Mouse (Mus musculus) left cerebral cortex, adult 11 months (tissue): ENCODE results near the gene Lamc1.

ENCODE experiments used
- DNase-seq: peaks from one replicate; pipeline ENCODE4 v3.0.0; 2022; ENCODE audit warnings: low spot score

Gene Lamc1

GRCm38 (mm10) chr1:153259752-153260300, 72.8 kb downstream of the Lamc1 start:
- no peak for DNase-seq

- DNase-seq = no peak
Measured at GRCm38 (mm10) chr1:153252540-153253210, 79.9 kb downstream of the Lamc1 start.

- no peak for DNase-seq
Measured at GRCm38 (mm10) chr1:153251590-153252206, 80.9 kb downstream of the Lamc1 start.

DNA sequence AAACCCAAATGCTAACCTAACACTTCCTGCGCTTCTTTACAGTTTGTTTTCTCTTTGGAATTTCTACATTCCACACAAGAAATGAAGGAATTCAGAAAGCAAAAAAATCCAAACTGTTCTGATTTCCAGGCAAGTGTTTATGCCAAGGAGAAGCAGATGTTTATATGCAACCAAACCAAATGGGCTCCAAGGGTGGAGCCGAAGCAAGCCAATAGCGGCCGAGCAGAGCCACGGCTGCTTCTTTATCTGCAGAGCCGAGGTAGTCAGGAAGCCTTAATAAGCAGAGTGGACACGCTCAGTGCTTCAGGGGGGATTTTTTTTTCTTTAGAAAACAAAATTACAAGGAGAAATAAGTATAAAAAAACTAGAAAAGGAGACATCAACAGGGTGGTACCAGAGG, 91.2 kb downstream of the Lamc1 start:
- DNase-seq = no peak

GRCm38 (mm10) chr1:153235576-153235975, 97.0 kb downstream of the Lamc1 start:
- no peak for DNase-seq

GRCm38 (mm10) chr1:153231681-153232080, 100.9 kb downstream of the Lamc1 start:
- no peak for DNase-seq

- no peak for DNase-seq
Measured at GRCm38 (mm10) chr1:153227916-153228315, 104.7 kb downstream of the Lamc1 start.

- DNase-seq = no peak
Measured at GRCm38 (mm10) chr1:153227096-153227495, 105.5 kb downstream of the Lamc1 start.

DNA sequence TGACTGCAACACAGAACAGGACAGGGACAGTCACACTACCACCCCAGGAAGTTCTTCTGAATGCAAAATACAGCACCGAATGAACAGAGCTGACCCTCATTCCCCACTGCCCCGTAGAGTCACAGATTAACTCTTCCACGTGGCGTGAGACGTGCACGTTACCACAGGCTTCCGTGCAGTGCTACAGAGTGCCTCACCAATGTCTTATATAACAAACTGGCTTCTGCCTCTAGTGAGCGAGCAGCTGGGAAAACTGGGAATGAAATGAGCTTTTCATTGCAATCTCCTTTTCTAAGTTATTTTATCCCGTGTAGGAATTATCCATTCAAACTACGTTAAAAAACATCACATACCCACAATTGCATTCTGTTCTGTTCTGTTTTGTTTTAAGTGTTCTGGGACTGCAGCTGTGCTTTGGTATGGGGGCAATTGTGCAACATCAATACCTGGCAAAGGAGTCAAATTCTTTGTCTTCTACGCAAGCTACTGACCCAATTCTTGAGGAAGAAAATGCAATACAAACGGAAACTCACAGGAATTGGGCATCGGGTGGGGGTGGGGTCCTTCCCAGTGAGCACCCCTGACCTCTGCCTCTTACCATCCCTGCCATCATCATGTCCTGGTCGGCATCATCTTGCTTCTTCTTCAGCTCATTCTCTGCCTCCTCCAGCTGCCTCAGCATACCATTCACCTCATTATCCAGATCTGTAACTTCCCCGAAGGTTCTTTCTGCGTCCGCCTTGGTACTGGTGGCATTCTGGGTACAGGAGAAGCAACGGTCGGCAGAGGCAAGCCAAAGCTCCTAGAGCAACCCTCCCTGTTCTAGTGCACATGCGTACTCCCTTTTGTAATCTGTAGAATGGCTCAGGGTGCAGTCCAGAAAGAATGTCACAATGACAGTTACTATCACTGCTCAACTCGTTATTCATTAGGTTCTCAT, 106.5 kb downstream of the Lamc1 start:
- DNase-seq = peak; percentile 18

DNA sequence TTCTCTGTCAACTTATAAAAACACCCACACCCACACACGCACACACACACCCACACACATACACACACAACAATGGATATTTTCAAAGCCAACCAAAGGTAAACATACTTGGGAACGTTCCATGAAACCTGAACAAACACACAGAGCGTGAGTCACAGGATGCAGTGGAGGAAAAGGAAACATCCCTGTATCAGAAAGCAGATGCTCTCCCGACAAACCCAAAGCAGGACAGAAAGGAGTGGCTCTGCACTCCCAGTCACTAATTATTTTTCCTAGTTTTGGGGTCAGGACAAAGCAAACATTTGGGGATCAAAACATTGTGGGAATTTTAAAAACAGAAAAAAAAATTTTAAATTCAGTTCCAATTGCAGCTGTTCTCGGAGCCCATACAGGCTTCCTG, 108.3 kb downstream of the Lamc1 start:
- no peak for DNase-seq

- no peak for DNase-seq
Measured at GRCm38 (mm10) chr1:153219376-153219775, 113.2 kb downstream of the Lamc1 start.

- no peak for DNase-seq
Measured at GRCm38 (mm10) chr1:153216516-153216915, 116.1 kb downstream of the Lamc1 start.

GRCm38 (mm10) chr1:153215676-153216075, 116.9 kb downstream of the Lamc1 start:
- DNase-seq = no peak

DNA sequence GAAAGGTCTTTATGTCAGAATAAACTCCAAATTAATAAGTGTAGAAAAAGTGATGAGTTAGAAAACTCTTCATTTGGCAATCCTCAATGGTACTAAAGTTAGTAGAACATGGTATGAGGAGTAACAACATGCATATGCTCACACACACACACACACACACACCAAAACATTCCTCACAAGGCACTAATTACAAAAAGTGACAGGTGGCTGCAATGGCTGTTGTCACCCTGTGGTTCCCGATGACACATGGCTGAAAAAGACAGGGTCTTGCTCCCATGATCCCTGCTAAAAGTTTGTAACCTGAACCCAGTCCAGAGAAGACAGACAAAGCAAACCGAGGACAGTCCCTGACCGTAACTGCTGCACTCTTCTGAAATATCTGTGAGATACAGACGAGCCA, 121.6 kb downstream of the Lamc1 start:
- no peak for DNase-seq

GRCm38 (mm10) chr1:153210198-153210597, 122.4 kb downstream of the Lamc1 start:
- no peak for DNase-seq

DNA sequence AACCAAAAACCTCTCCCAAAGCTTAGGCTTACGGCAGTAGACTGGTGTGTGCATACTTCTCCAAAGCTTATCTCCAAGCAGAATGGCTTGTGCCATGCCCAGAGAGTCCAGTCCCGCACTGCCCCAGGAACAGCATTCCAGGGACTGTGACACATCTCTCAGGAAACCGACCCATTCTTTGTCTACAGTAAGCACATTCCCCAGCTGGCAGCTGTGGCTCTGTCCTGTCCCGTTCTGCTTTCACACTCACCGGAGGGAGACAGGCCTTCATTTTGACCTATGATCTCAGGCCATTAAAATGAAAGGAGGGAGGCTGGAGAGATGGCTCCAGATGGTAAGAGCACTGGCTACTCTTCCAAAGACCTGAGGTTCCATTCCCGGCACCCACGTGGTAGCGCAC, 130.4 kb downstream of the Lamc1 start:
- no peak for DNase-seq

GRCm38 (mm10) chr1:153201448-153201847, 131.1 kb downstream of the Lamc1 start:
- DNase-seq = no peak

DNA sequence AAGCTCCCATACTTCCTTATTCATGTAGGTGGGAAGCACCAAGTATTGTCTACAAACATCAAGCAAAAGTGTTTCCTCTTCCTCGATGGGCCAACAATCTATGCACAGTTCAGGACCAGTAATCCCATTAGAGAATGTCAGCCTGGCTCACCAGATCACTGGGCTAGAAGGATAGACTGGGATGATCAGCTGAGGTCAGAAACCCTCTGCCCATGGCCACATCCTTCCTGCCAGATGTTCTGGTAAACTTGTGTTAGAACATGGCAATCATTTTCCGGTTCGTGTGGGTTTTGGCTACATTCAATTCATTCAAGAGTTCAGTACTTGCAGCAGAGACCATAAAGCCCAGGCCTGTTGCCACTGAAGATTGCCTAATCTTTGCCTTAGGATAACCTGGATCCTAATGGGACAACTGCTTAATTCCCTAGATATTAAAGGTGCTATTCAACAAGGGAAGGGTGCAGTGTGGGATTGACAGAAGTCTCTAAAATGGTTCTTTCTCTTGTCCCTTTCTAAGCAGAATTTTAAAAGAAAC, 135.2 kb downstream of the Lamc1 start:
- DNase-seq = no peak

DNA sequence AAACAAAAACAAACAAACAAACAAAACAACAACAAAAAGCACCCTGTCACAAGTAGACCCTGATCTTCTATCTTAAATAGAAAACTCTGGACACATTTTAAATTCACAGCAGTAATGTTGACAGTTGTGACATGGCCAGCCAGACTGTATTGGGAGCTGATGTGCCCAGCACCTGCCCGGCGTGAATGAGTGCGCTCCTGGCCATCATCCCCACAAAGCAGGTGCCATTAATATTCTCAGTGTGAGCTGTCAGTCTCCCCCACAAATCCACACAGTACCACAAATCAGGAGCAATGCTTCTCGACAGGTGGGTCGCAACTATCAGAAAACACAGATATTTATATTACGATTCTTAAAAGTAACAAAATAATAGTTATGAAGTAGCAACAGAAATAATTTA, 139.6 kb downstream of the Lamc1 start:
- no peak for DNase-seq

- no peak for DNase-seq
Measured at GRCm38 (mm10) chr1:153192379-153192778, 140.2 kb downstream of the Lamc1 start.

DNA sequence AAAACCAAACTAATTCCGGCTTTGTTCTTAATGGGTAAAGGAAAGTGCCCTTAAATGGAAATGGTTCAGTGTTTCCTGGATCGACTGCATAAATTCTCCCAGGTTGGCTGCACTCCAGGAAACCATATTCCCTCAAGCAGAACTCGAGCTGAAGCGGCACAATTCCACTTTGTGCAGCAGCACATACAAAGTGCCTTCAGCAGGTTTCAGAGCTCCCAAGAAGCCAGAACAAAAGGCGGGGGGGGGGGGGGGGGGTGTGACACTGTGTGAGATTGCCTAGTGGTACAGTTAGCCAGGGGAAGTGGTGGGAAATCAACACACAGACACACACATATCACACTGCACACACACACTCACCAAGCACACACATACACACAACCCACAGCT, 140.7 kb downstream of the Lamc1 start:
- no peak for DNase-seq

DNA sequence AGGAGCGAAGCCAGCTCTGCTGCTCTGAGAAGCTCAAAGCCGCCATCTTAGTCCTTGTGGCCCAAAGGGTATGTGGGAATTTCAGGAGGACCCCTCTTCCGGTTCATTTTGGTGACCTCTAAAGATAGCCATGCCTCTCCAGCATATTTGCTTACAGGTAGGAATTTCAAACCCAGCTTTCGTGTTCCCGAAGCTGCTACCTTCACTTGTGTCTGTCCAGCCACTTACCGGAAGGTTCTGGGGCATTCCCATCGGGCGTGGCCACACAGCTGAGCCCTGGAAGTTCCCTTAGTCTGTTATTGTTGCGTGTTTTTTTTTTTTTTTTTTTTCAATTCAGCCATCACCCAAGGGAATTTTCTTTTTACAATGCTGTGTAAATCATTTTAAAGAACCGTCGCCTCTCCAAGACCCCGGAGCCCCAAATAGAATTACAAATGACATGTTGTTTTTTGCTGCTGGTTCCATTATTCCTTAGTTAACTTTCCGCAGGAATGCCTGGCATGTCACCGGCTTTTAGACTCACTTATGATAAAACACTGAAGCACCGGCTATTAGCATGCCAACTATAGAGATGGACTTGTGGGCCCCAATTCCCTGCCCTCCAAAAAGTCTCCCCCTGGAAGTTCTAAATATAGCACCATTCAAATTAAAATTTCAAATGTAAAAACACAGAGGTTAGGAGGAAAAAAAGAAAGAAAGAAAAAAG, 141.2 kb downstream of the Lamc1 start:
- DNase-seq = no peak
